Mouse (Mus musculus): ENCODE measurements around the gene Gm20388.

- TF ChIP-seq POLR2A (IDR thresholded peaks at IDR 0.05; ENCODE audit: extremely low read depth, insufficient read depth, low read length), result no peak
- TF ChIP-seq CTCF (IDR thresholded peaks at IDR 0.05; ENCODE audit: extremely low read depth, insufficient read depth, low read length), result no peak
Observed at GRCm38 (mm10) chr8:123329350-123329749, 3418.7 kb downstream of the Gm20388 start.

Data from cortical plate, adult 2 months (tissue).